Mouse (Mus musculus) kidney, adult 2 months (tissue): Measurements from ENCODE around the gene Prkab2.

ENCODE experiments used
- CTCF ChIP-seq: fragments of 200-500 bp; conservative IDR thresholded peaks from 2 replicates; pipeline ENCODE4 v1.5.1; 2011; ENCODE audit warnings: low read depth, mild to moderate bottlenecking, control low read depth, low read length, moderate library complexity, mixed read lengths; ENCODE audit not compliant: insufficient read depth, insufficient read length
- POLR2A ChIP-seq: fragments of 200-500 bp; IDR thresholded peaks from one replicate; pipeline ENCODE4 v1.6.1; 2011; ENCODE audit warnings: low read depth, low read length, control low read depth

DNA sequence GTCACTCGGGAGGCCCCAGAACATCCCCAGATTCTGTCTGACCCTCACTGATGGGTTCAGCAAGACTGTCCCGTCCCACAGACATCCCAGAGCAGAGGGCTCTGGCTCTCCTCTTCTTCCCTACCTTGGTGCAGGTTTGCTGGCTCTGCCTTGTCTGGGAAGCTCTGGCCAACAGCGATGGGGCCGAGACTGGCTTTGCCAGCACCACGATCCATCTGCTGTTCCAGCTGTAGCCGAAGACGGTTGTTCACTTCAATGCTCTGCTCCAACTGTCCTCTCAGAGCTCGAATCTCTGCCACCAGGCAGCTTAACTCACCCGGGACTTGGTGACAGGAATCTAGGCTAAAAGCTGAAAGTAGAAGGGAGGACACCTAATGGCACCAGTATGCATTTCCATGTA lies 38.9 kb downstream of the Prkab2 start:
- TF ChIP-seq POLR2A: no peak
- TF ChIP-seq CTCF: no peak
